Mouse (Mus musculus) ES-E14 (cell line): ENCODE data around the gene Rex2. TPM values are rescaled to one million over a fixed set of nuclear protein-coding genes. Genes with fewer than 3 reads are reported as not detected.
"Not testable (repeated sequence)": the region's sequence is repeated elsewhere in the genome, so short reads cannot be mapped to it uniquely, and the experiment has no call there.

Experiments
- DNase-seq: peaks from one replicate; pipeline ENCODE4 v3.0.0-alpha.2; 2013; ENCODE audit warnings: low read depth, low spot score
- H3K27ac ChIP-seq: 2 replicates; pipeline ENCODE4 v1.5.1; 2012; ENCODE audit warnings: low read depth, mild to moderate bottlenecking, low read length, moderate library complexity, mixed read lengths; ENCODE audit not compliant: poor library complexity, insufficient read depth, severe bottlenecking
- H3K36me3 ChIP-seq: 2 replicates; pipeline ENCODE4 v1.6.1; 2012; ENCODE audit warnings: mild to moderate bottlenecking, low read length, moderate library complexity, mixed read lengths; ENCODE audit not compliant: control insufficient read depth, poor library complexity, insufficient read depth, severe bottlenecking
- H3K4me1 ChIP-seq, 2 experiments: fragments of 150-350 bp in 1 of 2; sonication (generic) in 1 of 2; 2 replicates each; pipeline ENCODE4 v1.6.1; 2012; ENCODE audit warnings: low read length in 2 of 2, mild to moderate bottlenecking in 1 of 2, mixed read lengths in 1 of 2; ENCODE audit not compliant: control insufficient read depth in 2 of 2, insufficient read depth in 2 of 2, poor library complexity in 1 of 2
- H3K4me3 ChIP-seq, 2 experiments: fragments of 150-350 bp in 1 of 2; sonication (generic) in 1 of 2; 2 replicates each; pipeline ENCODE4 v1.5.1; 2012; ENCODE audit warnings: low read length in 2 of 2, low read depth in 1 of 2, mild to moderate bottlenecking in 1 of 2, mixed read lengths in 1 of 2; ENCODE audit not compliant: insufficient read depth in 1 of 2, poor library complexity in 1 of 2, severe bottlenecking in 1 of 2
- H3K9ac ChIP-seq: 2 replicates; pipeline ENCODE4 v1.6.1; 2012; ENCODE audit warnings: low read depth, mild to moderate bottlenecking, low read length, mixed read lengths; ENCODE audit not compliant: poor library complexity, insufficient read depth, severe bottlenecking
- H3K9me3 ChIP-seq: fragments of 150-350 bp; sonication (generic); 2 replicates; pipeline ENCODE4 v1.6.1; 2012; ENCODE audit warnings: low read depth, mild to moderate bottlenecking, low read length; ENCODE audit not compliant: control insufficient read depth, insufficient read depth
- in situ Hi-C, 2 experiments: fragments of 600-800 bp; cut with MboI; formaldehyde crosslinking; loops; one replicate each; pipeline ENCODE4 v1.15.1; 2025; ENCODE audit warnings: low sequenced_read_pairs in 2 of 2, inconsistent platforms in 1 of 2; ENCODE audit not compliant: unreplicated experiment in 2 of 2
- total RNA-seq: library from RNA; depleted of rRNA; stranded (reverse); fragments of 300-350 nt; gene quantifications from 2 replicates; pipeline ENCODE4 v1.2.3, GENCODE M21; 2012; rRNA removed

Rex2 gene
- total RNA-seq, 1 experiment, result 233 TPM

DNA sequence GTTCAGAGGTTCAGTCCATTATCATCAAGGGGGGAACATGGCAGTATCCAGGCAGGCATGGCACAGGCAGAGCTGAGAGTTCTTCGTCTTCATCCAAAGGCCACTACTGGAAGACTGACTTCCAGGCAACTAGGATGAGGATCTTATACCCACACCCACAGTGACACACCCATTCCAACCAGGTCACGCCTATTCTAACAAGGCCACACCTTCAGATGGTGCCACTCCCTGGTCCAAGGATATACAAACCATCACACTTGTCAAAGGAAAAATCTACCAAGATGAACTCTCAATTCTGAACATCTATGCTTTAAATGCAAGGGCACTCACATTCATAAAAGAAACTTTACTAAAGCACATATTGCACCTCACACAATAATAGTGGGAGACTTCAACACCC lies 74.0 kb downstream of the Rex2 start:
- not testable (repeated sequence) for H3K4me1 ChIP-seq, DNase-seq, H3K9me3 ChIP-seq, H3K4me3 ChIP-seq, H3K27ac ChIP-seq, H3K36me3 ChIP-seq, H3K9ac ChIP-seq
- in situ Hi-C loops, result loop anchor here in 1 of 2 experiments (10.0 kb wide), 1 partner anchor 1541 kb away; no protein-coding TSS in a partner anchor

DNA sequence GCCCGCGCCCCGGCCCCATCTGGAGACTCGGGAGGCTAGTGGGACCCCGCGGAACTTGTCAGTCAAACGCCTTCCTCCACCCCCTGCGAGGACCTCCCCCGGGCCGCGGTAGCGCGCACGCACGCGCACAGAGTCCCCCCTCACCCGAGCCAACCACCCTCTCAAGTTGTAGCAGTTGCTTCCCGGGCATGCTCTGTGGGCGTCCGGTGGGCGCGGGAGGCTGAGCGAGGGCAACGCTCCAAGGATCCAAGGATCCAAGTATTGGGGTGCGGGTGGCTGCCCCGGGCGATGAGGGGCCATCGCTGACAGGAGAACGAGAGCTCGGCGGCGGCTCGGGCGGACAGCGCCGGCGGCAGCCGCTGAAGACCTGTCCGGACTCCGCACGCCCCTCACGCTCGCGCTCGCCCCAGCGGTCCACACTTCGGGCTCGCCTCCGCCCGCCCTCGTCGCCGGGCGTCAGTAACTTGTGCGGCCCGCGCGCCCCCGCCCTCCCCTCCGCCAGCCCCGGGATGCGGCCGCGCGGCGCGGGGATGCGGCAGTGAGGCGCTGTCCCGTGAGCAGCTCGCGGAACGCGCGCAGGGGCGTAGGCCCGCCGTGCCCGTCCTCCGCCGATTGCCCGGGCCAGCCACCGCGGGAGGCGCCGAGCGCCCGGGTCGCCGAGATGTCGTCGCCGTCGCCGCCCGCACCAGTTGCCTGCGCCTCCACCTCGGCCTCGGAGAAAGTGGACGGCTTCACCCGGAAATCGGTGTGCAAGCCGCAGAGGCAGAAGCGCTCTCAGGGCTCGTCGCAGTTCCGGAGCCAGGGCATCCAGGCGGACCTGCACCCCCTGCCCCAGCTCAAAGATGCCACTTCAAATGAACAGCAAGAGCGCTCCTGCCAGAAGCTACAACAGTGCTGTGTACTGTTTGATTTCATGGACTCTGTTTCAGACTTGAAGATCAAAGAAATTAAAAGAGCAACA lies 80.3 kb downstream of the Rex2 start:
- not testable (repeated sequence) for H3K4me1 ChIP-seq, H3K36me3 ChIP-seq, H3K9me3 ChIP-seq, H3K27ac ChIP-seq, DNase-seq
- peak overlapping the region; percentile 89 for H3K9ac ChIP-seq
- H3K4me3 ChIP-seq, result peak overlapping the region; percentile 73 to 86
- in situ Hi-C loops, result loop anchor here in 1 of 2 experiments (25.0 kb wide), 1 partner anchor 335 kb away; no protein-coding TSS in a partner anchor

DNA sequence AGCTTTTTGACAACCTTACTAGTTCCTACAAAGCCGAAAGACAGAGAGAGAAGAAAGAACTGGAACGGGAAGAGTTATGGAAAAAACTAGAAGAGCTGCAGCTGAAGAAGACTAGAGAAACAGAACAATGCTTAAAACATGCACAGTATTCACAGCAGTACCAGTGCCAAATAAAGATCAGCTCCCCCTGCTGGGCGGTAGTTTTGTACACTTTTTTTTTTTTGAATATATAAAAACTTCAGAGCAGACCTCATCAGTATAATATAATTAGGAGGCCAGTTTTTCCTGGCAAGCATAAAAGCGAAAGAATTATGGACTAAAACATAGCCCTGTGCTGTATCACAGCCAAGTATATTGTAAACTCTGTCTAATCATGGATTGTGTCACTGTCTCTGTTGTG lies 82.2 kb downstream of the Rex2 start:
- H3K9ac ChIP-seq, H3K4me1 ChIP-seq, H3K36me3 ChIP-seq, H3K4me3 ChIP-seq, H3K9me3 ChIP-seq, H3K27ac ChIP-seq, DNase-seq: not testable (repeated sequence)
- in situ Hi-C loops, result loop anchor here in 1 of 2 experiments (25.0 kb wide), 1 partner anchor 333 kb away; no protein-coding TSS in a partner anchor

Other genes with a start within 250 kb of the Rex2 start
- 91.3 and 133 TPM in 2 replicates for gene Gm21411, start 112.3 kb upstream of the Rex2 start, total RNA-seq
- gene Zfp989, start 49.9 kb upstream of the Rex2 start, total RNA-seq, result 114 and 122 TPM in 2 replicates
- gene Zfp991, start 110.2 kb downstream of the Rex2 start, total RNA-seq, result 47.1 and 52.0 TPM in 2 replicates